Mouse (Mus musculus): ENCODE measurements at regions not wholly inside any gene's neighbourhood (a gene's known extent, or its start where the extent isn't known, plus 50 kb on each side); places are given as distances from the start of the nearest gene placed in this dataset.

DNA sequence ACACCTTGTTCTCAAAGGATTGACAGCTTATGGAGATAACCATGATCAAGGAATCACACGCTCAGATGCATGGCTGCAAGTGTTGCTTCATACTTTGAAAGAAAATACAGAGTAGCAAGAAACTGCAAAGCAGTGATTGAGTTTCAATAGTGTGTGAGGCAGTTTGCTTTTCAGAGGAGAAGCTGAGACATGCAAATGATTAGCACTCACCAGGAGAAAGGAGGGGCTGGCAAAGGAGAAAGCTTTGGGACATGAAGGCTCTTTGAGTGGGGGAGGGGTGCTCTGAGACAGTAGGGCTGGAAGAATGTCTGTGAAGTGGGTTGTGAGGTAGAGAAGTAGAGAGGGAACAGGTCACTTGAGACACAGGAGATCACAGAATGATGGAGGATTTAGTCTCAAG is 238.7 kb upstream of the Fggy start:
- DNase-seq = no peak

DNA sequence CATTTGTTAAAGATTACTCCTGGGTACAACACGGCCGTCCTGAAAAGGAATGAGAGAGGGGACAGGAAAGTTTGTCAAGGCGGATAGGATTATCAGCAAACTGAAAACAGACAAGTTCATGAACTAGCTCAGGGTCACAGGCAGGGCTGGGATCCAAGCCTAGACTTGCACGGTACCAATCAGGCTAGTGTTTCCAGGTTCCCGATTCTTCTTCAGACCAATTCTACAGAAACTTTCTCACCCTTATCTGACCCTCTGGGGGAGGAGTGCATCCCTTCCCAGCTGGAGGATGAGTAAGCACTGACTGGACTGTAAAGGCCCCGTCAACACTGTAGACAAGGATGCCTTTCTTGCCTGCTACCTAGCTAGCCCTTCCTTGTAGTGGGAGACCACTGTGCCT is 238.3 kb upstream of the Fggy start:
- DNase-seq = no peak

GRCm38 (mm10) chr4:95325861-95326260 is 231.4 kb upstream of the Fggy start:
- DNase-seq = no peak

DNA sequence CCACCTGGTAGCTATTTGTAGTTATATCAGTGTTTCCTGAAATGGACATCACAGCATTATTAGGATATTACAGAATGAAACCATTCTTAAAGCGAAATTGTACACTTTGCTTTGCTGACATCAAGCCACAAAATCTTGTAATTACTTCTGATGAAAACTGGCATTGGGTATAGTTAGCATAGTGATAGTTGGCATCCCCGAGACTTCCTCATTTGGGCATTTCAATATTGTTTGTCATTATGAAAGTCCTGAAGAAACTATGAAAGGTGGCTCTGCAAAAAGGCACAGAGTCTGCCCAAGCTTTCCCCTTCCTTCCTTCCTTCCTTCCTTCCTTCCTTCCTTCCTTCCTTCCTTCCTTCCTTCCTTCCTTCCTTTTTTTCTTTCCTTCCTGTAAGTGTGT is 217.5 kb upstream of the Fggy start:
- DNase-seq = no peak

GRCm38 (mm10) chr4:95340926-95341325 is 216.4 kb upstream of the Fggy start:
- DNase-seq = no peak

GRCm38 (mm10) chr4:95346722-95347197 is 210.5 kb upstream of the Fggy start:
- DNase-seq = peak; percentile 33 to 42

GRCm38 (mm10) chr4:95347436-95347835 is 209.9 kb upstream of the Fggy start:
- DNase-seq = no peak

DNA sequence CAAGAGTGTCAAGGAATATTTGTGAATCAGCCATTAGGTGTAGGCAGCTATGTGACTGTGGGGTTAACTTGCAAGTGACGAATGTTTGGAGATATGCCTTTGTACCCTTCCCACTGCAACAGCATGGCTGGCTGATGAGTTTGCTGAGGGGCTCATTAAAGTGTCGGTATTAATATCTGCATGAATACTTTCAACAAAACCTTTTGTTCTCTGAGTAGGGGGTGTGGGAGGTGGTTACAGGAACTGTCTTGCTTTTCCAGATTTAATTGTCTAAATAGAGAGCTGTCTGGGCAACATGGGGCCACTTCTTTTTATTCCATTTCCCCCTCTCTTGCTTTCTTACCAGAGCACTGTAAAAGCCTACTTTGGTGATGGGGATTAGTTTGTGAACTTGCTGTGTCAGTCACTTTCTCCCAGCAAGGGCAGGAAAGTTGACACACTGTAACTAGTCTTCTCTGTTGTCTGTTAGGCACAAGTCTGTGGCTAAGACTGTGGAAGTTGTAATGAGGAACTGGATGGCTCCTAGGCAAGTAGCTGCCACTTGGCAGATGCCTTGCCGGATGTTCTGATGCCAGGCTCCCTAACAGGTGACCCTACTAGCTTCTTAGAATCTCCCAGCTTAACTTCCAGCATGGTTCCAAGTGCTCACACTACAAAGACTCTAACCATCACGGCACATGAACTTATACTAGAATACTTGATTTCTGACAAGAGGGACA is 208.7 kb upstream of the Fggy start:
- DNase-seq = no peak

DNA sequence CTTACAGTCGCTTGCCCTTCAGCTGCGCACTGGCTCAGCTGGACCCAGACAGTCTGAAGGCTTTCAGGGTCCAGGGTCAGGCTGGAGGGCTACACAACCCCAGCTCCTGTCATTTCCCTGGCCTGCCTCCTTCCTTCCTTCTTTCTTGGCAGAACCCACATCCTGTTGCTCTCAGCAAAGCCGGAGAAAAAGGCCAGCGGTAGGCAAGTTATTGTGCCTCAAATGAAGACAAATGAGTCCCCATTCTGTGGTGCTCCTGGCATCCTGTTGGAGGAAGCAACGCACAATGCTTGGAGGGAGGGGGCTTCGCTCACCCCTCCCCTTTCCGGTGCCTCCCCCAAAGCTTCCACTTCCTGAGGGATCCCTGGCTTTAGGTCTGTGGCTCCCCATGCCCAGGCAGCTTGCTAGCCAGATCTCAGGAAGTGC is 203.4 kb upstream of the Fggy start:
- peak; percentile 61 to 85 for DNase-seq

DNA sequence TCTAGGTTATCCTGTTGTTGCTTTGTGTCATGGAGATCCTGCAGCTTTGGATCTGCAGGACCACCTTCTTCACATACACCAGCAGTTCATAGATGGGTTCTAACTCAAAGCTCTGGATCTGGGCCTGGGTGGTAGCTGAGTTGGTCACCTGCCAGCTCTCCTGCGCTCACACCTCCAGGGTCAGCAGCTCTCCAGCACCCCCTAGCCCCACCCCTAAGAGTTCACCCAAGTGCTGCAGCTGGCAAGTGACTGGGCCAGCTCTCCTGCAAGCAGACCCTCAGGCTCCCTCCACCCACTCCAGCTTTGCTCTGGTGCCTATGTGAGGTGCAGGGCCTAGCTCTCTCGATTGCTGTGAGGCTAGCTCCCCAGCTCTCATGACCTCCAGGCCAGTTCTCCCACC is 198.6 kb upstream of the Fggy start:
- peak; percentile 11 to 40 for DNase-seq

DNA sequence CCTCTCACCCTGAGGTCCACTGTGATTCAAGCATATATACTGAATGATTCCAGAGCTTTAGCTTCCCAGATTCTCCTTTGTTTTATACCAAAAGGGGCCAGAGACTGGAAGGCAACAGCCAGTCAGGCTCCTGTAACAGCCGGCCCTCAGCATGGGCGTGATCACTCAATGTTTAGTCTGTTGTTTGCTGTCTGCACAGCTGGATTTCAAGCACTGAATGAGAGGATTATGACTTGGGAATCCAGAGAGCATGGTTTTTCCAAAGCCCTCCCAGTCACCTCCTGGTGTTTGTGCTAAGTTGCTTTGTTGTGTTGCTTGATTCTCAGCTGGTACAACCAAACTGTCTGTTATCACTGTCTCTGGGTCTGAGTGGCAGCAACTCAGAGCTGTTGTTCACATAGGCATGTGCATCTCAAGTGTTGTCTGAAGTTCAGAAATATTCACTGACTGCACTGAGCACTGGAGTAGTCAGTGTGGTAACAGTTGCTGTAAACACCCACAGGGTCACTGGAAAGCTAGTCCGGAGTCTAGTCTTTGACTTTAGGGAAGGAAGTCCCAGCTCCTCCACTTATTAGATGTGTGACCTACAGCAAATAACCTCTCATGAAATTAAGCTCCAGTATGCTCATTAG is 196.9 kb upstream of the Fggy start:
- no peak for DNase-seq

- DNase-seq = no peak
Observed at GRCm38 (mm10) chr4:95364376-95365082, 192.8 kb upstream of the Fggy start.

DNA sequence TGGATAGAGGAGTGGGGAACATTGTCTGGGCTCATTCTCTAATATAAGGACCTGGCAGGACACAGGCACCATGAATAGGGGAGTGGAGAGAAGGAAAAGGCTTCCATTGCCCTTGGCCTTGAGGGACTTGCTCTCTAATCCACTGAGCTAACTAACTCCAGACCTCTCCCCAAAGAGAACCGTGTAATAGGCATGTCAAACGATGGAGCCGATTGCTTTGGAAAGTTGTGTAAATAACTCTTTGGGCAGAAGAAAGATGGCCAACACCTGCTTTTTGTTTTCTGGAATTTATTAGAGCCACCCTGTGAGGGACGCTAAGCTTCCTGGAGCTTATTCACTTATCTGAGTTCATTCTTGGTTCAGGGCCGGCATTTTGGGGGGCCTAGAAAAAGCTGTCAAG is 180.9 kb upstream of the Fggy start:
- no peak for DNase-seq

DNA sequence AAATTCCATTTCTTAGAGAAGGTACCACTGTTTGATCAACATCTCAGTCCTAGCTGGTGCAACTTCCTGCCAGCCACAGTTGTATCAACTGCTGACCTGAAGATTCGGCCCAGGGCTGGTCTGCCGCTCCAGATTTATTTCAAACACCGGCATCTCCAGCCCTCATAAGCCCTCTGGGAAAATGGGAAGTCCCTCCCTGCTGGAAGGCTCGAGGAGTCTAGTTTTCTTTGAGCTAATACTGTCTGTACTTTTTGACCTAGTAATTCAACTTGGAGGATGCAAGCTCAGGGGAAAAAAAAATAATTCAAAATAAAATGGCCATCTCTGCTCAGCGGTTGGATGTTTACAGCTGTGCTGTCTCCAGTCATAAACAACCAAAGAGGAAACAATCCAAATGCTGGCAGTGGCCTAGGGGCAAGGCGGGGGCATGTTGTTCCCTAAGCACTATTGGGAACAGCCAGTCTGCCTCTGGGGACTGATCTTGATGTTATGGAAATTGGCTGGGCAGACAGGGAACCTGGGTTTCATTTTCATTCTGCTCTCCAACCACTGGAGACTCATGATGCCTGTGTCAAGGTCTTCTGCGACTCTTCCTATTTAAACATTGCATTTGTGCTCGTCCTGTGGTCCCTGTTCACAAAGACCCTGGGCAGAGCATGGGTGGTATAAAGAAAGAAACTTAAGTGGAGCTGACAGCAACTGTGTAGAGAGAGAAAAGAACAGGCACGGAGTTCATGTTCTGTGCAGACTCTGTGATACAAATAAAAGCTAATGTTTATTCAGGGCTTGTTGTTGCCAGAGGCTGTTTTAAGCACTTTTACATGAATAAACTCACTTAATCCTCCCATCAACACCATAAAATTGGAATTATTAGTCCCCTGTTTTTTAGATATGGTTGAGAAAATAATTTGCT is 179.8 kb upstream of the Fggy start:
- DNase-seq = peak; percentile 35 to 78

DNA sequence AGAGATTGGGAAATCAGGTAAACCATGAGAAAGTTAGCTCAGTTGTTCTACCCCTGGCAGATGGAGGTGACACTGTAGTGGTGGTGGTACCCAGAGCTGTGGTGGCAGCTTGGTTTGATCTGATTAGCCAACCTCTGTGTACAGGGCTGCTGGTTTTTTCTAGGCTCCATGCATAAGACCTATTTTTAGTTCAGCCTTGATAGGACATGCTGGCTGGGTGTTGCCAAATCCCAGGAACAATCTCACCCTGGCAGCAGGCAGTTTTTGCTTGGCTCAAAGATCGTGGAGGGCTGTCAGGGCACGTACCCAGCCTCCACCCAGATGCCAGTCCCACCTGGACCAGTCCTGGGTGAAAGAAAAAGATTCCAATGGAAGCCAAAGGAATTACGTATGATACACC is 178.7 kb upstream of the Fggy start:
- peak in 1 of 2 experiments; percentile 46 for DNase-seq

DNA sequence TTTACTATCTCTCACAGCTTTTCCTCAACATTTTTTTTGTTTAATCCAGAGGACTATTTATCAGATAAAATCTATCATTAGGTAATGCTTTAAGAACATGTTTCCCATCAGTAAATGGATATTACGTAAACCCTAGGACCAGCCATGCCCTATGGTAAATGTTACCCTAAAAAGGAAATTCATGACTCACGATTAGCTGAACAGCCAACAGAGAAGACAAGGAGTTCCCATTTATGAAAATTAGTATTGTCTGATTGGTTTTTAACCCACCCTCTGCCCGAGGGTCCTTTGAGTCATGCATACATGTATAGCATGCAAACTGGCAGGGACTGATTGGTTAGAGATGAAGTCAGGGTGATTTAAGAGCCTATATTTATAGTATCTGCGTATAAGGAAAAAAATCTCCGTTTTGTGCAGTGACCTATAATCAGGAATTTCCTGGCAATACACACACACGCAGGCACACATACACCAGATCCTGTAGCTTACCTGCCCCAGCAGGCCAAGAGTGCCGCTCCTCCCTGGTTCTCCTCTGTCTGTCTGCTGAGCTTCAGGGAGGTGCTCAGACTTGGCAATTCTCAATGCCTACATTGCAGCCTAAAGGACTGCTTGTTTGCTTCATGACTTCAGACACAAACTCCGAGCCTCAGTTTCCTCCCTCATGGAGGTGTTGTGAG is 174.0 kb upstream of the Fggy start:
- DNase-seq = no peak

DNA sequence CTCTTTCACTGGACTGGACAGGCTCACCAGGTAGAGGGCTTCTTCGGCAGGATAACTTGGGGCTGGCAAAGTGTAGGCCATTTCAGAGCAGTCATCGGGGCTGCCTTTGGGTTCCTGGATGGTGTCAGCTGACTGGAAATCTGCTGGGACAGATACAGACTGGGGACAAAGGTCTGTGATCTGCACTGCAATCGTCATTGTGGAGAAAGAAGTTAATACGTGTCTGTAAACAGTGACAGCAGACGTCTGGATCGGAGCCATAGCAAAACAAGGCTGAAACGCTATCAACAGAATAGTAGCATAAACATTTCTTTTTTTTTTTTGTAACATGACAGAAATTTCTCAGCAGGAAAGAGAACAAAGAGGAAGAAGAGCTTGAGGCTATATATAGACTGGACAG is 171.8 kb upstream of the Fggy start:
- DNase-seq = peak; percentile 53 to 65

DNA sequence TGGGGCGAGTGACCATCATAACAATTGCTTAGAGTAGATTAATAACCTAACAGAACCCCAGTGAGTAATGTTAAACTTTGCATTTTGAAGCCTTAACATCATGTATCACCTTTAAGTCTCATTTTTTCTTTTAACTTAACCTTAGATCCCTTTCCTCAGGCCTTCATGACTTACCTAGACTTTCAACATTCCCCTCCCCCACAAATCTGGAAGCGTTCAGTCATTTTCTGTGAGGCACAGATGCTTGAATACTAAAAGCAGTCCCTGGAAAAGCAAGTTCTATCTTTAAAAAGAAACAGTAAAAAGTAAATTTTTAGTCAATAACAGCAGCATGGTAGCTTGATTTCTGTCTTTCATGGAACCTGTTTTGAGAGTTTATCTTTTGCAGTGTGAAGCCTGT is 171.3 kb upstream of the Fggy start:
- no peak for DNase-seq

DNA sequence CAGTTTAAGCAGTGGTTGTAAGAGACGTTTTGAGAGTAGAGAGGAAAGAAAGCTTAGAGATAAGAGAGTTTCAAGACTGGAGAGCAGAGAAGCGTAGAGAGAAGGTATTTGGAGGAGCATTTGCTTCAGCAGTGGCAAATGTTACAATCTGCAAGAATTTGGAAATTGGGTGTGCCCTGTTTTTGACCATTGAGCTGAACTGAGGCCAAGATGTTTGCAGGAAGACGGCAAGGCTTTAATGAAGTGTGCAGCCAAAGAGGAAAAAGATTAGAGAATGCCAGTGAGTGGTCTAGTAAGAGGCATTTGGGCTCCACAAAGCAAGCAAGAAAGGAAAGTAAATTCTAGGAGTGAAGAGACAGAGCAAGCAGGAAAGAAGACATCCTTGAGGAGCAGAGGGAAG is 168.8 kb upstream of the Fggy start:
- DNase-seq = peak in 1 of 2 experiments; percentile 20

- DNase-seq = peak; percentile 44 to 61
Observed at GRCm38 (mm10) chr4:95389647-95390046, 167.7 kb upstream of the Fggy start.

DNA sequence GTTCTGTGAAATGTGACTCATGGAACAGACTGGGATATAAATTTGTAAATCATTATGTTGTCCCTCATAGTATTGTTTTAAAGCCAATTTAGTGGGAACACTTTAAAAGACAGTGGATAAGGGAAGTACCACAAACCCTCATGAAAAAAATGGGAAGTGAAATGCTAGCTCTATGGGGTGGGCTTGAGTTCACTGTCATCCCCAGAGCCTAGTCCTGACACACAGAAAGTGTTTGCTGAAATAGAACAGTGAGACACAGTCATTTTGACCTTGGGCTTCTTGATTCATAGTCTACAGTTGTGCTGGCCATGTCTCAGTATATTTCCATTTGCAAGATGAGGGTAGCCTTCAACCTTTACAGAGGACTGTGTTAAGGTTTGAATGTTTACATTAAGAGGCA is 166.8 kb upstream of the Fggy start:
- DNase-seq = no peak

- DNase-seq = peak; percentile 12 to 42
Observed at GRCm38 (mm10) chr4:95395746-95396145, 161.6 kb upstream of the Fggy start.
